Mouse (Mus musculus) lung, embryonic 14.5 days (tissue): ENCODE measurements at regions not wholly inside any gene's neighbourhood (a gene's known extent, or its start where the extent isn't known, plus 50 kb on each side); places are given as distances from the start of the nearest gene placed in this dataset.

Source experiments
- ATAC-seq: fragments of 200-750 bp; cut with Nextera tagmentation; 2 replicates; pipeline ENCODE4 v1.8.0; 2017; ENCODE audit warnings: mild to moderate bottlenecking, moderate TSS enrichment, moderate library complexity; ENCODE audit not compliant: insufficient read depth
- DNase-seq: peaks from one replicate; pipeline ENCODE4 v3.0.0-alpha.2; 2015
- H3K27ac ChIP-seq: fragments of 300-500 bp; sonication (generic); 2 replicates; pipeline ENCODE4 v1.5.1; 2014; ENCODE audit warnings: low read depth, mild to moderate bottlenecking, moderate library complexity
- H3K27me3 ChIP-seq: fragments of 300-500 bp; sonication (generic); 2 replicates; pipeline ENCODE4 v1.6.1; 2014; ENCODE audit warnings: low read length, control low read depth; ENCODE audit not compliant: insufficient read depth
- H3K36me3 ChIP-seq: fragments of 300-500 bp; sonication (generic); 2 replicates; pipeline ENCODE4 v1.6.1; 2014; ENCODE audit warnings: control low read depth; ENCODE audit not compliant: insufficient read depth
- H3K4me1 ChIP-seq: fragments of 300-500 bp; sonication (generic); 2 replicates; pipeline ENCODE4 v1.6.1; 2014; ENCODE audit warnings: antibody characterized with exemption, control low read depth; ENCODE audit not compliant: insufficient read depth
- H3K4me2 ChIP-seq: fragments of 300-500 bp; sonication (generic); 2 replicates; pipeline ENCODE4 v1.6.1; 2014; ENCODE audit warnings: mild to moderate bottlenecking
- H3K4me3 ChIP-seq: fragments of 300-500 bp; sonication (generic); 2 replicates; pipeline ENCODE4 v1.5.1; 2014; ENCODE audit warnings: low read depth, low read length
- H3K9ac ChIP-seq: fragments of 300-500 bp; sonication (generic); 2 replicates; pipeline ENCODE4 v1.6.1; 2014
- H3K9me3 ChIP-seq: fragments of 300-500 bp; sonication (generic); 2 replicates; pipeline ENCODE4 v1.6.1; 2016; ENCODE audit warnings: low read depth, low read length, control low read depth
- CTCF ChIP-seq: IDR thresholded peaks from 2 replicates; pipeline ENCODE4 v1.5.1; 2016; ENCODE audit warnings: antibody characterized with exemption, low read depth
- WGBS: fragments of 180-500 bp; shearing (Covaris S2); extraction: QIAGEN DNeasy Blood & Tissue Kit; methylation state at CpG from one replicate; pipeline ENCODE4 v1.1.7; 2014; 5-methylcytosine and 5-hydroxymethylcytosine counted together

DNA sequence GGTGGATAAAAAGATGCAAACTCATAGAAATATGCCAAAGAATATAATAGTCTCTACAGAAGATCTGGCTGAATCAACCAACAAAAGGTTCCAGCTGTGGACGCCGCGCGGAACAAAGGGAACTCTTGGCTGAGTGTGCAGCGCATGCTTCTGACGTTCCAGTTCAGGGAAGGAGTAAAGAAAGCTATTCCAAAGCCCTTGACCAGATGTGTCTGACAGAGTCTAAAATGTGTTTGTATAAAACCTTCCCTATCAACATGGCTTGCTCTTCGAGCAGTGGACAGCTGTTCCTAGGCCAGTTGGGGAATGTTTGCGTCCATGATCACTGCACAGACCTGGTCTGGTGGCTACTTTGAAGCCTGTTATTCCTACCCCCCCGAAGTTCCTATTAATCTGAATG lies 442.4 kb downstream of the Bmp2 start:
- H3K27me3 ChIP-seq, result no peaks in the 10 kb centered on the region
- DNase-seq (peak; percentile 4), ATAC-seq (no peak)
- H3K9me3 ChIP-seq, result no peaks in the 10 kb centered on the region
- no peaks in the 10 kb centered on the region for H3K36me3 ChIP-seq
- H3K4me2 ChIP-seq, result no peak overlapping the region
- no peaks in the 10 kb centered on the region for H3K4me1 ChIP-seq
- H3K27ac ChIP-seq, result no peak overlapping the region
- no peak overlapping the region for H3K9ac ChIP-seq
- H3K4me3 ChIP-seq, result no peak overlapping the region
- 73% methylated on average over 9 of the region's 9 CpGs for WGBS
- no peak for TF ChIP-seq CTCF

DNA sequence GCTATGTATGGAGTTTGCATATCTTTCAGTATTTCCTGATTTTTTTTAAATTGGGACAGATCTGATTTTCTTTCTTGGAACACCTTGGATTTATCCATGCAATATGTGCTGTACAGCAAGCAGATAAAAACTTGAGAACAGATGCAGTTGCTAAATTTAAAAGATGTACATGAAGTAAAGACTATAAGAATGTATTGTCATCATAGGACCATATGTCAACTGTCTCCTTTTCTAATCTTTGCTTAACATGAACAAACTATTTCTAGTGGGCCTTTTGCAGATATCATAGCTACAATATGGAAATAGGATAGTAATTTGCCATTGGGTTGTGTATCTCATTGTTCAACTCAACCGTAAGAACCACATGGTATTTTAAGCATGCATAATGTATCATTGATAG lies 435.7 kb downstream of the Bmp2 start:
- Histone ChIP-seq H3K4me1 (no peaks in the 10 kb centered on the region), H3K36me3 (no peaks in the 10 kb centered on the region), H3K9ac (no peak overlapping the region), H3K4me3 (no peak overlapping the region), H3K27me3 (no peaks in the 10 kb centered on the region), H3K9me3 (no peaks in the 10 kb centered on the region), H3K4me2 (no peak overlapping the region), H3K27ac (no peak overlapping the region)
- ATAC-seq (no peak), DNase-seq (no peak)
- no peak for TF ChIP-seq CTCF
- WGBS, result 90% methylated on average over 1 of the region's 1 CpGs
